Mouse (Mus musculus) liver, embryonic 11.5 days (tissue): Measurements from ENCODE around the gene Mrpl21. TPM values are rescaled to one million over a fixed set of nuclear protein-coding genes. Genes with fewer than 3 reads are reported as not detected.
A peak's percentile ranks its signal among the peaks of the same experiment; 100 is the strongest.

Experiments
- ATAC-seq: fragments of 200-750 bp; cut with Nextera tagmentation; replicated peaks from 2 replicates; pipeline ENCODE4 v1.8.0; 2017; ENCODE audit warnings: moderate number of reproducible peaks, mild to moderate bottlenecking, moderate TSS enrichment, moderate library complexity; ENCODE audit not compliant: low FRiP score
- DNase-seq: peaks from one replicate; pipeline ENCODE4 v3.0.0-alpha.2; 2017; ENCODE audit warnings: low spot score
- H3K27ac ChIP-seq: fragments of 300-500 bp; sonication (generic); 2 replicates; pipeline ENCODE4 v1.5.1; 2014; ENCODE audit warnings: mild to moderate bottlenecking, low read depth, low read length, control low read depth
- H3K27me3 ChIP-seq: fragments of 300-500 bp; sonication (generic); replicated peaks from 2 replicates; pipeline ENCODE4 v1.6.1; 2014; ENCODE audit warnings: low read length, mixed read lengths; ENCODE audit not compliant: control insufficient read depth, insufficient read depth
- H3K36me3 ChIP-seq: fragments of 300-500 bp; sonication (generic); 2 replicates; pipeline ENCODE4 v1.6.1; 2014; ENCODE audit warnings: mild to moderate bottlenecking, low read length, moderate library complexity, mixed read lengths; ENCODE audit not compliant: control insufficient read depth, insufficient read depth
- H3K4me1 ChIP-seq: fragments of 300-500 bp; sonication (generic); replicated peaks from 2 replicates; pipeline ENCODE4 v1.6.1; 2014; ENCODE audit warnings: low read length, mixed read lengths; ENCODE audit not compliant: control insufficient read depth, insufficient read depth
- H3K4me2 ChIP-seq: fragments of 300-500 bp; sonication (generic); 2 replicates; pipeline ENCODE4 v1.6.1; 2014; ENCODE audit warnings: mild to moderate bottlenecking, control low read depth, moderate library complexity
- H3K4me3 ChIP-seq: fragments of 300-500 bp; sonication (generic); 2 replicates; pipeline ENCODE4 v1.5.1; 2014; ENCODE audit warnings: low read depth, low read length, control low read depth
- H3K9ac ChIP-seq: fragments of 300-500 bp; sonication (generic); 2 replicates; pipeline ENCODE4 v1.6.1; 2014; ENCODE audit warnings: low read depth, low read length, control low read depth
- H3K9me3 ChIP-seq: fragments of 300-500 bp; sonication (generic); 2 replicates; pipeline ENCODE4 v1.6.1; 2016; ENCODE audit warnings: low read length, inconsistent platforms, mixed read lengths; ENCODE audit not compliant: control insufficient read depth
- WGBS: fragments of 180-500 bp; shearing (Covaris S2); extraction: QIAGEN DNeasy Blood & Tissue Kit; methylation state at CpG from one replicate; pipeline ENCODE4 v1.1.7; 2014; 5-methylcytosine and 5-hydroxymethylcytosine counted together
- polyA plus RNA-seq: library from polyadenylated mRNA; unstranded; fragments of >200 nt; fragmentation: Nextera tagmentation; extraction: Ambion mirVana; gene quantifications from 2 replicates; pipeline ENCODE4 v1.2.1, GENCODE M21; 2014

Gene Mrpl21
- polyA plus RNA-seq, 1 experiment from 2014 or later, result 154 TPM

DNA sequence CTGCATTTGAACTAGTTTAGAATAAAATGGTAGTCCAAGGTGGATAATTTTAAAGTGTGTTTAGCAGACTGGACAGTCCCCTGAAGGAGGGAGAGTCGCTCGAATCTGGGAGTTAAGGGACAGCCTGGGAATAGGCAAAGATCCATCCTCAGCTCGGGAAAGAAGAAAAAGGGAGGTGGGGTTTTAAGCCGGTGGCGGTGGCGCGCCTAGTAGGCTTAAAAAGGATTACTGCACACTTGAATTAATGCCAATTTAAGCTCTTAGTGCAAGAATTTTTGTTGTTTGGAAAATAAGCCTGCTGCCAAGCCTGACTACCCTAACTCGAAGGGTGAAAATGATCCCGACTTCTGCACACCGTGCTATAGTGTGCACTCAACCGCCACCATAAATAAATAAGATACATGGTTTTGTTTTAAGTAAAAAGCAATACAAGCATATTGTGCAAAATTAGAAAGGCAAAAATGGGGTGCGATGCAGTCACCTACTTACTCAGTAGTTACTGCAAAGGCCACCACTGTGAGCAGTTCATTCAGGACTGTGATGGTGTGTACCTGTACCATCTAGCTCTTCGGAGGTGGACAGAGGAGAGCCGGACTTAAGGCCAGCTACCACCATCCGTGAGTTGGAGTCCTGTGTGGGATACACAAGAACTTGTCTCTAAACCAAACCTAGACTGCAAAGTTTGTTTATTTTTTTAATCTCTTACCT is 43.2 kb downstream of the Mrpl21 start:
- DNase-seq, result no peak
- Histone ChIP-seq H3K27me3 (no peaks in the 10 kb centered on the region), H3K27ac (peak overlapping the region; percentile 89), H3K9me3 (no peaks in the 10 kb centered on the region), H3K4me1 (peaks cover 25% of the 10 kb centered on the region), H3K9ac (peak overlapping the region; percentile 50), H3K4me2 (peak overlapping the region; percentile 84), H3K4me3 (peak overlapping the region; percentile 61), H3K36me3 (no peaks in the 10 kb centered on the region)
- no peak for ATAC-seq
- WGBS, result 45% methylated on average over 15 of the region's 15 CpGs

DNA sequence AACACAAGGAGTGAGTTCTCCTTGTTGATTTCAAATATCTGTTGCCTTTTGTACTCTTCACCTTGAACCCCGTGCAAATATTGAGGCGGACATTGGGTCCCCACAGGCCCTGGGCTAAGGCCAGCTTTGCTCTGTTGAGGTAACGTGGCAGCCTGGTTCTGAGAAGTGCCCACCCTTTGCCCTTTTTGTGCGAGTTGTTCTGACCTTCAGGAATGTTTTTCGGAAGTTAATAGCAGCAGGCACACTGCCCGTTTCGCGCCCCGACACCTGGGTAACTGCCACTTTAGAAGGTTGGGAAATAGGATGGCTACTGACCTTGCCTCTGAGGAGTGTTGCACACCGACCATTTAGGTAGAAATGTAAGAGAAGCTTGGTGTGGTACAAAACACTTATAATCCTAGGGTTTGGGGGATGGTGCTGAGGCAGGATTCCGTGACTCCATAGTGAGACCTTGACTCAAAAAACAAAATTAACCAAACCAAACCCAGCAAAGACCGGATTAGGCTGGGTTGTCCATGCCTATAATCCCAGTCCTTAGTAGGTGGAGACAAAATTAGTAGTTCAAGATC is 43.9 kb downstream of the Mrpl21 start:
- H3K9ac ChIP-seq, result no peak overlapping the region
- WGBS, result 83% methylated on average over 12 of the region's 12 CpGs
- no peaks in the 10 kb centered on the region for H3K36me3 ChIP-seq
- no peaks in the 10 kb centered on the region for H3K27me3 ChIP-seq
- H3K27ac ChIP-seq, result peak overlapping the region; percentile 89
- ATAC-seq, result no peak
- H3K4me1 ChIP-seq, result peaks cover 25% of the 10 kb centered on the region
- no peaks in the 10 kb centered on the region for H3K9me3 ChIP-seq
- DNase-seq, result no peak
- peak overlapping the region; percentile 84 for H3K4me2 ChIP-seq
- H3K4me3 ChIP-seq, result no peak overlapping the region

DNA sequence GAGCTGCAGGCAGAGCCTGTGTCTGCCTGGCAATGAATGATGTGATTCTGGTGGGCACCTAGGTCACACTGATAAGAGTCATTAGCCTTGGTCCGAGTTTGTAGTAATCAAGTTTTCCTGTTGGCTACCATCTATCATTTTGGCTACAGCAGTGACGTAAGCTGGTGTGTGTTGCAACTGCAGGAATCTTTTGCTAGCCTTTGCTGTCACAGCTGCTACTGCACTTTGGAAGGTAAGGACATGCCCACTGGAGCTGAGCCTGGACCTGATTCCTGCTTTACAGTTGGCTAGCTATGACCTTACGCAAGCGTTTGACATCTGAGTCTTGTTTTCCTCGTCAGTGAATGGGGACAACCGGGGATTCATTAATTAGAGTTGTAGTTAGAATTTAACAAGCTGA is 50.5 kb downstream of the Mrpl21 start:
- DNase-seq (no peak), ATAC-seq (no peak)
- 65% methylated on average over 6 of the region's 6 CpGs for WGBS
- Histone ChIP-seq H3K4me1 (peaks cover 35% of the 10 kb centered on the region), H3K36me3 (no peaks in the 10 kb centered on the region), H3K27me3 (no peaks in the 10 kb centered on the region), H3K4me2 (peak overlapping the region; percentile 7; the same call in 1 of the 2 replicates), H3K4me3 (no peak overlapping the region), H3K9ac (no peak overlapping the region), H3K9me3 (no peaks in the 10 kb centered on the region), H3K27ac (peak overlapping the region; percentile 92)

DNA sequence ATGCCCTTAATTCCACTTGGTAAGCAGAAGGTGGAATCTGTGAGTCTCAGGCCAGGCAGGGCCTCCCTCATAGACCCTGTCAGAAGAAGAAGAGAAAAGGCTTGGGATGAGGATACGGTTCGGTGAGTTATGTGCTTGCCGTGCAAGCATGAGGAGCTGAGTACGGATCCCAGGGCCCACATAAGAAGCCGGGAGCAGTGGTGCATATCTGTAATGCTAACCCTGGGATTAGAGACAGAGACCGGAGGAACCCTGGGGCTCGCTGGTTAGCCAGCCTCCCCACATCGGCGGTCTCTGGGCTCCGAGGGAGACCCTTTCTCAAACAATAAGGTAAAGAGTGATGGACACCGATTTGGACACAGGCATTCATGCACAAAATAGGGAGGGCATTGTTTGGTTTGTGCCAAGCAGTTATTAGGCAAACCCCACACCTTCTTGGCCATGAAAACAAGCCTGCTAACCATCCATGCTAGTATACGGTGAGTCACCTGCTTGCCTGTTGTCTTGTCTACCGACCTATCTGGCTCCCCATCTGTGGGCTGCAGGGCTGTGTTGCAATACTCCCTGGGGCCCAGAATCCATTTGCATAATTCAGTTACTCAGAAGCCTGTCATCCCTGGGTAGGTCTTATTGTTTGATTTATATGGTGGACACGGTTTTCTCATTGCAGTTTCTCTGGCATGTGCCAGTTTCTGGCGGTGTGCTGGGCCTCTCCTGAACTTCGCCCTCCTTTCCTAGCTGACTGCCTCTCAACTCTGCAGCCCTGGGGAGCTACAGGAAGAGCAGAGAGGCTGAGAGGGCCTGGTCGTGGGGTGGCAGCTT is 51.2 kb downstream of the Mrpl21 start:
- Histone ChIP-seq H3K4me2 (peak overlapping the region; percentile 58), H3K27me3 (no peaks in the 10 kb centered on the region), H3K36me3 (no peaks in the 10 kb centered on the region), H3K9ac (peak overlapping the region; percentile 43; the same call in 1 of the 2 replicates), H3K9me3 (no peaks in the 10 kb centered on the region), H3K4me1 (peaks cover 29% of the 10 kb centered on the region), H3K4me3 (peak overlapping the region; percentile 21), H3K27ac (peak overlapping the region; percentile 92)
- peak; percentile 77 for ATAC-seq
- no peak for DNase-seq
- WGBS, result 65% methylated on average over 17 of the region's 17 CpGs

DNA sequence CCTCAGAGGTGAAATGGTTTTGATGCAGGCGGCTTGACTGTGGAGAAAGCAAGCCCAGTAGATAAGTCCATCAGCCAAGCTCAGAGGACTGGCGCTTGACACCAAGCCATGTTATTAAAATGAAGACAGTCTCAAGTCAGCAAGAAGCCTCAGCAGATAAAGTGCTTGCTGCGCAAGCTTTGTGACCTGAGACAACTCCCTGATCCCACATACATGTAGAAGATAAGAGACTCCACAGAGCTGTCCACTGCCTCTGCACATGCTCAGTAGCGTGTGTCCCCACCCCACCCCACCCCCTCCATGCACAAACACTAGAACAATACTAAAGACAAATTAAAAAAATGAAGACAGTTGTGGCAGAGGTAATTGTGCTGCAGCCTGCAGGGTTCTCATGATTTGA is 51.8 kb downstream of the Mrpl21 start:
- ATAC-seq (peak; percentile 86), DNase-seq (no peak)

DNA sequence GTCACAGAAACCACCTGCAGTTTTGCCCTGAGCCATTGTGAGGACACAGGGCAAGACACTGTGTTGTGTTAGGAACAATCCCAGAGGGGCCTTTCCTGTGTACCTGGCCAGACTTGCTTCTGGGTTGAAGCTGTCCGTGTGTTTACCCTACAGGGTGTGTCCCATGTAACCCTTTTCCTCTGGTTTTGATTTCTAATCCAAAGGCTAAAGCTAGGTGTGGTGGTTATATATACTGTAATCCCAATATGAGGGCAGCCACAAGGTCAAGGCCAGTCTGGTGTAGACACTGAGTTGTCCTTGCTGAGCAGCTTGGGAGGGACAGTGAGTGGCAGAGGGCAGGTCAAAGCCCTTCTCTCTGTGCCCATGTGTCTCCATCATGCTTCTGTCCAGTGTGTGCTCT is 53.2 kb downstream of the Mrpl21 start:
- ATAC-seq (no peak), DNase-seq (no peak)
- 74% methylated on average over 1 of the region's 1 CpGs for WGBS
- Histone ChIP-seq H3K9me3 (no peaks in the 10 kb centered on the region), H3K4me2 (no peak overlapping the region), H3K27me3 (no peaks in the 10 kb centered on the region), H3K4me3 (no peak overlapping the region), H3K27ac (no peak overlapping the region), H3K9ac (no peak overlapping the region), H3K4me1 (peaks cover 27% of the 10 kb centered on the region), H3K36me3 (no peaks in the 10 kb centered on the region)

More for the DNA sequence above, 51.8 kb downstream of the Mrpl21 start:
- peak overlapping the region; percentile 58 for H3K4me2 ChIP-seq
- 39% methylated on average over 4 of the region's 4 CpGs for WGBS
- peaks cover 27% of the 10 kb centered on the region for H3K4me1 ChIP-seq
- H3K27ac ChIP-seq, result peak overlapping the region; percentile 92
- peak overlapping the region; percentile 21 for H3K4me3 ChIP-seq
- peak overlapping the region; percentile 43; the same call in 1 of the 2 replicates for H3K9ac ChIP-seq
- no peaks in the 10 kb centered on the region for H3K36me3 ChIP-seq
- no peaks in the 10 kb centered on the region for H3K9me3 ChIP-seq
- H3K27me3 ChIP-seq, result no peaks in the 10 kb centered on the region

DNA sequence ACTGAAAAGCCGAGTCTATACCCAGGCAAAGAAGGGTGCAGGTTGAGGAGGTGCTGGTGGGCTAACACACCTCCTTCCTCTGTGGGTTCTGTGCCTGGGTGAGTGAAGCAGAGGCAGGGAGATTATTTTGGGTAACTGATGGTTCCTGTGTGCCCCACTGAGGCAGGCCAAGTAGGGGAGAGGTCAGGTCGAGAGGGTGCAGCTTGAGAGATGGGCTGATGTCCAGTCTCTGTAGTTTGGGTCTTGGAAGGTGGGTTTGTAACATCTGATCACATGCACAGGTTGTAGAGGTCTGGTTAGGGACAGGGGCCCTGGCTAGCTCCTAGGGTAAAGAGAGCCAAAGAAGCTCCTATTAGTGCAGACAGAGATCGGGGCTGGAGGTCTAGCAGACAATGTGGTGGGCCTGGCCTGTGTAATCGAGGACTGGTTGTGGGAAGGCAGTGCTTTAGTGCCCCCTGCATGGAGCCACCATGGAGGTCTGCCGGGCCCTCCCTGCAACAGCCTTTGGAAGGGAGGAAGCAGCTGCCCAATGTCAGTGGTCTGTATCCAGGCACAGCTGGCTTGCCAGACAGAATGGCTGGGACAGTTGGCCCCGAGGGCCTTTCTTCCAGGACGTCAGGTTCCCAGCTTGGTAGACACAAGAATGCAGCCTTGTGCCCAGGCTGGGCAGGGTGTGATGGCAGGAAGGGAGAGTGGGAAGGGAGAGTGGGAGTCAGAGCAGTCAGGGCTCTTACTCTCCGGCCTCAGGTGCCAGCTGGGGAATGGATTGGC is 54.0 kb downstream of the Mrpl21 start:
- no peak for ATAC-seq

DNA sequence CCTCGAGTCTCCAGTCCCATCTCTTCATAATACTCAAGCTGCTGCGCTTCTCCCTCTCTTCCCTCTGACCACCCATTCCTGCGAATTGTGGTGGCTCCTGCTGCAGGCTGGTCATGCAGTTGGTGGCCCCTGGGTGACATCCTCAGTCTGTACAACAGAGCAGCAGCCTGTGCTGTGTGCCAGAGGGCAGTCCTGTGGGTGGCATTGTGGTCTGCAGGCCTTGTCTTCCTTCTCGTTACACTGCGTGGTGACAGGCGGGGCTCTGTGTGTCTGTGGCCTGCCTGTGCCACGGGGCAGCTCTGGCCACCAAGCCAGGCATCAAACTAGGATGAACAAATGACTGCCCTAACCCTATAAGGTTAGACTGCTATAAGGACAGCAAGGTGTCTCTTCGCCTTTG is 56.5 kb downstream of the Mrpl21 start:
- H3K36me3 ChIP-seq, result no peaks in the 10 kb centered on the region
- DNase-seq, result no peak
- no peak for ATAC-seq
- no peak overlapping the region for H3K9ac ChIP-seq
- WGBS, result 76% methylated on average over 8 of the region's 8 CpGs
- no peaks in the 10 kb centered on the region for H3K27me3 ChIP-seq
- H3K4me3 ChIP-seq, result no peak overlapping the region
- no peaks in the 10 kb centered on the region for H3K9me3 ChIP-seq
- no peak overlapping the region for H3K27ac ChIP-seq
- H3K4me1 ChIP-seq, result peaks cover 11% of the 10 kb centered on the region
- H3K4me2 ChIP-seq, result no peak overlapping the region

More for the DNA sequence above, 54.0 kb downstream of the Mrpl21 start:
- H3K27ac ChIP-seq, result no peak overlapping the region
- no peak overlapping the region for H3K4me3 ChIP-seq
- H3K4me1 ChIP-seq, result peaks cover 27% of the 10 kb centered on the region
- H3K27me3 ChIP-seq, result no peaks in the 10 kb centered on the region
- 71% methylated on average over 8 of the region's 8 CpGs for WGBS
- H3K4me2 ChIP-seq, result no peak overlapping the region
- H3K9ac ChIP-seq, result no peak overlapping the region
- H3K9me3 ChIP-seq, result no peaks in the 10 kb centered on the region
- H3K36me3 ChIP-seq, result no peaks in the 10 kb centered on the region
- DNase-seq, result no peak
